Mouse (Mus musculus): ENCODE measurements around the gene Tedc1.

DNA sequence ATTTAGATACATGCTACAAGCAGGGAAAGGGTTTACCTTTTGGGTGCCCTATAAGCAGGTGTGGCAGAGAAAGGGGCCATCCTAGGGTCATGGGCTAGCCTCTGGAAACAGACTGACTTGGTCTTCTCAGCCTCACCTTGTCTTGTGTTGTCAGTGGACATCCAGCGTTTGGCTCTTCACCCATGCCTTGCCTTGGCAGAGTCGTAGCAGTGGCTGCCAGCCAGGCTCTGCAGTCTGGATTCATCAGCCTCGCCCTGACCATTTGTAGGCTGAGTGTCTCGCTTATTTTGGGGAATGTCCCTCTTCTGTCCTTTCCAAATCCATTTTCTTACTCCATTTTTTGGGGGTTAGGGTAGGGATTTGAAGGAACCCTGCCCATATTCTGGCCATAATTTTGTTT is 45.1 kb downstream of the Tedc1 start:
- TF ChIP-seq CTCF (IDR thresholded peaks at IDR 0.05; ENCODE audit: extremely low read depth, insufficient read depth, insufficient read length, insufficient replicate concordance) (no peak), POLR2A (IDR thresholded peaks at IDR 0.05; ENCODE audit: low read depth, low read length) (no peak)

Data from spleen, adult 2 months (tissue).